Mouse (Mus musculus) embryonic fibroblast, embryonic 13.5 days (primary cell): ENCODE results near the gene Grn.

Source experiments
- CTCF ChIP-seq: IDR thresholded peaks from 2 replicates; pipeline ENCODE4 v1.5.1; 2011; ENCODE audit warnings: mild to moderate bottlenecking, control low read depth, low read length, moderate library complexity, borderline replicate concordance; ENCODE audit not compliant: insufficient read depth
- POLR2A ChIP-seq: IDR thresholded peaks from 2 replicates; pipeline ENCODE4 v1.6.1; 2011; ENCODE audit warnings: low read depth, mild to moderate bottlenecking, control low read depth, low read length, moderate library complexity

DNA sequence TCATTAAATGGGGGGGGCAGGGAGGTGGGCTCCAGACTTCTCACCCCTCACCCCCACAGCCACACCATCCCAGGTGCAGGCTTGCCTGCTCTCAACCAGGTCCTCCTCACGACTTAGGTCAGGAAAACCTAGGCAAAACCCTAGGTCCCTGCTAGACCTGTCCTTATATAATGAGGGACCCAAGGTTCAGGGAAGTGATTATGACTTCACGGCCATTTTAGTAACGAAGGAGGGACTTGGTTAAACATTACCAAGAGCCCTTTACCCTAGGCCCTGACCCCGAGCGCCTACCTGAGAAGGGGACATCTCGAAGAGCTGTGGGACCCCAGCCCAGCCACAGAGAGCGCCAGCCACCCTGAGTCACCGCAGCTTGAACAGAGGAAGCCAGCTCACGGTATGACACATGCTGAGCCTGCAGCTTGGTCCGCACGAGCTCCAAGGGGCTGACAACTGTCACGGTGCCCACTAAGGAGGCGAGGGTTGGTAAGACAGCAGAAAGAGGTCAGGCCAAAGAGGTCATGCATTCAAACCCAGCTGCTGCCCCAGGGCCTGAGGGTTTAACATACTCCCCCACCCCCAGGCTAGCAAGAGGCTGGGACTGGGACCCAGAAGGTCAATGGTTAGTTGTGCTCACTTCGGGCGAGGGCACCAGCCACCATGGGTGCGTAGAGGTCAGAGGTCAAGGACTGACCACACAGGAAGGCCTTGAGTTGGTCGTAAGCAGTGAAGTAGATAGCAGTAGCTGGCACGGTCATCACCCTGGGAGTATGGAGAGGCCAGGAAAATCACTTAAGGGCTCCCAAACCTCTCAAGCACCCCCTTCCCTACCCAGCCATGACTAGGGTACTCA, 25.7 kb upstream of the Grn start:
- TF ChIP-seq CTCF (no peak), POLR2A (no peak)
